Mouse (Mus musculus): Measurements from ENCODE around the gene Sertad3. TPM values are rescaled to one million over a fixed set of nuclear protein-coding genes. Genes with fewer than 3 reads are reported as not detected.

Sertad3 gene
- polyA plus RNA-seq, 1 experiment from 2014 or later: 31.3 TPM

DNA sequence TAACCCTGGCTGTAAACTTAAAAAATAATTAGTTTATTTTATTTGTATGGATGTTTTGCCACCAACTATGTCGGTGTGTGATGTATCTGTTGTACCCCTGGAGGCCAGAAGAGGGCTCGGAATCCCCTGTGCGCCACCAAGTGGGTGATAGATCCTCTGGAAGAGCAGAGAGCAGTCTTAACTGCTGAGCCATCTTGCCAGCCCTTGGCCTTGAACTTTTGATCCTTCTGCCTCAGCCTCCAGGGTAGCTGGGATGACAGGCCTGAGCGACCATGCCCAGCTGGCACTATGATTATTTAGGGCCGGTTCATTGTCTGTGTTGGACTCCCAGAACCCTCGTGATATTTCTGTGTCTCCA is 35.1 kb downstream of the Sertad3 start:
- 22% methylated on average over 6 of the region's 6 CpGs for WGBS
- Histone ChIP-seq H3K4me3 (ENCODE audit: low read depth, low read length) (peak overlapping the region; percentile 58), H3K27me3 (replicated peaks; ENCODE audit: control insufficient read depth, insufficient read depth, low read length) (no peaks in the 10 kb centered on the region), H3K4me1 (ENCODE audit: control insufficient read depth, insufficient read depth, low read length) (peaks cover 15% of the 10 kb centered on the region), H3K9ac (ENCODE audit: low read depth, low read length) (no peak overlapping the region), H3K9me3 (ENCODE audit: control insufficient read depth, low read length) (no peaks in the 10 kb centered on the region), H3K36me3 (ENCODE audit: control insufficient read depth, insufficient read depth, low read length) (no peaks in the 10 kb centered on the region), H3K4me2 (ENCODE audit: low read depth, low read length) (peak overlapping the region; percentile 67), H3K27ac (replicated peaks; ENCODE audit: low read depth, low read length) (peak overlapping the region; percentile 99)
- DNase-seq (ENCODE audit: low spot score): peak; percentile 79
- ATAC-seq (ENCODE audit: low read depth): peak; percentile 49; the same call in 1 of the 2 replicates

DNA sequence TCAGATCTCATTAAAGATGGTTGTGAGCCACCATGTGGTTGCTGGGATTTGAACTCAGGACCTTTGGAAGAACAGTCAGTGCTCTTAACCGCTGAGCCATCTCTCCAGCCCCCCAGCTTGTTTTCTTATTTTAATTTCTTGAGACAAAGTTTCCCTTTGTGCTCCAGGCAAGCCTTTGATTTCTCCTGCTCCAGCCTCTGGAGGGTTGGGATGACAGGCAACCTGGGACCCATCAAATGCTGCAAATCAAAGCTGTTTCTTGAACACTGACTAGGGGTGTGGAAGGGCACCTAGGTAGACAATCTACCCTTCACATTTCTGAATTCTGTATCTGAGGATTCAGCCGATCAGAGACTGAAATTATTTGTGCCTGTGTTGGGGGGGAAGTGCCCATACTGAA is 37.2 kb downstream of the Sertad3 start:
- peaks cover 15% of the 10 kb centered on the region for H3K4me1 ChIP-seq (ENCODE audit: control insufficient read depth, insufficient read depth, low read length)
- H3K27me3 ChIP-seq (replicated peaks; ENCODE audit: control insufficient read depth, insufficient read depth, low read length): no peaks in the 10 kb centered on the region
- ATAC-seq (ENCODE audit: low read depth) (no peak), DNase-seq (ENCODE audit: low spot score) (no peak)
- no peaks in the 10 kb centered on the region for H3K9me3 ChIP-seq (ENCODE audit: control insufficient read depth, low read length)
- H3K36me3 ChIP-seq (ENCODE audit: control insufficient read depth, insufficient read depth, low read length): no peaks in the 10 kb centered on the region; the same call in 1 of the 2 replicates
- no peak overlapping the region for H3K27ac ChIP-seq (replicated peaks; ENCODE audit: low read depth, low read length)
- no peak overlapping the region for H3K9ac ChIP-seq (ENCODE audit: low read depth, low read length)
- no peak overlapping the region for H3K4me2 ChIP-seq (ENCODE audit: low read depth, low read length)
- no peak overlapping the region for H3K4me3 ChIP-seq (ENCODE audit: low read depth, low read length)
- 89% methylated on average over 2 of the region's 2 CpGs for WGBS

DNA sequence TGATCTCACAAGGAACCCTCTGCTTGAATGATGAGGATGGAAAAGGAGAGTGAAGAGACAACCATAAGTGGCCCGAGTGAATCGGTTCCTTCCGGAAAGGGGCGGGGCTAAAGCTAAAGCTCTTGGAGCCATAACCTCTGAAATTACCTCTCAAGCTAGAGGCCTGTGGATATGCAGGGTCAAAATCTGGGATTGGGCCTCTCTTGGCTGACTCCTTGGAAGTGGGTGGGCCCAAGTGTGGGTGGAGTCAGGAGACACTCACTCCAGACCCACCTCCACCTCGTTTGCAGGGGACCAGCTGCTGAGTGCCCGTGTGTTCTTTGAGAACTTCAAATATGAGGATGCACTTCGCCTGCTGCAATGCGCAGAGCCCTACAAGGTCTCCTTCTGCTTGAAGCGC is 41.4 kb downstream of the Sertad3 start:
- Histone ChIP-seq H3K9me3 (ENCODE audit: control insufficient read depth, low read length) (0 out of 2 replicates have a peak, but pooled peaks cover 4% of the 10 kb centered on the region), H3K27me3 (replicated peaks; ENCODE audit: control insufficient read depth, insufficient read depth, low read length) (no peaks in the 10 kb centered on the region), H3K4me3 (ENCODE audit: low read depth, low read length) (no peak overlapping the region), H3K4me1 (ENCODE audit: control insufficient read depth, insufficient read depth, low read length) (no peaks in the 10 kb centered on the region), H3K4me2 (ENCODE audit: low read depth, low read length) (no peak overlapping the region), H3K27ac (replicated peaks; ENCODE audit: low read depth, low read length) (no peak overlapping the region), H3K9ac (ENCODE audit: low read depth, low read length) (no peak overlapping the region), H3K36me3 (ENCODE audit: control insufficient read depth, insufficient read depth, low read length) (peaks cover 6% of the 10 kb centered on the region)
- DNase-seq (ENCODE audit: low spot score) (no peak), ATAC-seq (ENCODE audit: low read depth) (no peak)
- WGBS: 72% methylated on average over 9 of the region's 9 CpGs

DNA sequence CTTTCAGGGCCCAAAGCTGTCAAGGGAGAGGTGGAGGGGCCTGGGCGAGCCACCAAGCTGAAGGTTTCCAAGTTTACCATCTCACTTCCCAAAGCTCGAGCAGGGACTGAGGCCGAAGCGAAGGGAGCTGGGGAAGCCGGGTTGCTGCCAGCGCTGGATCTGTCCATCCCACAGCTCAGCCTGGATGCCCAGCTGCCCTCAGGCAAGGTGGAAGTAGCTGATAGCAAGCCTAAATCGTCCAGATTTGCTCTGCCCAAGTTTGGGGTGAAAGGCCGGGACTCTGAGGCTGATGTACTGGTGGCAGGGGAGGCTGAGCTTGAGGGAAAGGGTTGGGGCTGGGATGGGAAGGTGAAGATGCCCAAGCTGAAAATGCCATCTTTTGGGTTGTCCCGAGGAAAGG is 44.7 kb downstream of the Sertad3 start:
- Histone ChIP-seq H3K27ac (replicated peaks; ENCODE audit: low read depth, low read length) (no peak overlapping the region), H3K27me3 (replicated peaks; ENCODE audit: control insufficient read depth, insufficient read depth, low read length) (no peaks in the 10 kb centered on the region), H3K9ac (ENCODE audit: low read depth, low read length) (no peak overlapping the region), H3K36me3 (ENCODE audit: control insufficient read depth, insufficient read depth, low read length) (peaks cover 6% of the 10 kb centered on the region), H3K4me1 (ENCODE audit: control insufficient read depth, insufficient read depth, low read length) (no peaks in the 10 kb centered on the region), H3K4me3 (ENCODE audit: low read depth, low read length) (no peak overlapping the region), H3K9me3 (ENCODE audit: control insufficient read depth, low read length) (0 out of 2 replicates have a peak, but pooled peaks cover 4% of the 10 kb centered on the region), H3K4me2 (ENCODE audit: low read depth, low read length) (no peak overlapping the region)
- 84% methylated on average over 9 of the region's 9 CpGs for WGBS
- no peak for ATAC-seq (ENCODE audit: low read depth)
- DNase-seq (ENCODE audit: low spot score): no peak

DNA sequence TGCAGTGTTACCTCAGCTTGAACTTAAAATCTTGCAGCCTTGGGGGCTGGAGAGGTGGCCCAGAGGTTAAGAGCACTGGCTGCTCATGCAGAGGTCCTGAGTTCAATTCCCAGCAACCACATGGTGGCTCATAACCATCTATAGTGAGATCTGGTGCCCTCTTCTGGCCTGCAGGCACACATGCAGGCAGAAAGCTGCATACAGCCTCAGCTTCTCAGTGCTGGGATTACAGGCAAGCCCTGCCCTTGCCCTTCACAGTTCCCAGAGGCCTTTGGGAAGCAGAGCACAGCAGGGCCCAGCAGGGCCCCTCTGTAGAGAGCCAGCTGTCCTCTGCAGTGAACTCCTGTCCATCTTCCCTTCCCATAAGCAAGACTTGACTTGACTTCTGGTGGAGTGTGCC is 46.5 kb downstream of the Sertad3 start:
- Histone ChIP-seq H3K27ac (replicated peaks; ENCODE audit: low read depth, low read length) (no peak overlapping the region), H3K4me2 (ENCODE audit: low read depth, low read length) (no peak overlapping the region), H3K9ac (ENCODE audit: low read depth, low read length) (no peak overlapping the region), H3K4me1 (ENCODE audit: control insufficient read depth, insufficient read depth, low read length) (no peaks in the 10 kb centered on the region), H3K36me3 (ENCODE audit: control insufficient read depth, insufficient read depth, low read length) (peaks cover 6% of the 10 kb centered on the region), H3K9me3 (ENCODE audit: control insufficient read depth, low read length) (0 out of 2 replicates have a peak, but pooled peaks cover 4% of the 10 kb centered on the region), H3K4me3 (ENCODE audit: low read depth, low read length) (no peak overlapping the region), H3K27me3 (replicated peaks; ENCODE audit: control insufficient read depth, insufficient read depth, low read length) (no peaks in the 10 kb centered on the region)
- DNase-seq (ENCODE audit: low spot score) (no peak), ATAC-seq (ENCODE audit: low read depth) (no peak)

DNA sequence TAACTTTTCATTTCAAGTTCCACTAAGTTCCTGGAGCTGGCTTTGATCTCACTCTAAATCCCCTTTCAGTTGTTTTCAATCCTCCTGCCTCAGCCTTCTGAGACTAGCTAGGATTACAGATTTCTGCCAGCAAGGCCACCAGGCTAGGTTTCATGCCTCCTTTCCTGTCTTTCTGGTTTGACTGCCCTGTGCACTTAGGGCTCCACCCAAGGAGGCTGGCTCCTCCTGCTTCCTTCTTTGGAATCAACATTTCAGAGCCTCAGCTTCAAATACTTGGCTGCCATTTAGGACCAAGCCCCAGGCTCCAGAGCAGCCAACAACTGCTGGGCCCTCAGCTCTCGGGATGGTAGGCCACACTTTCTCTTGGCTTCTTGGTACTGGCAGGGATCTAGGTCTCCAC is 47.0 kb downstream of the Sertad3 start:
- Histone ChIP-seq H3K36me3 (ENCODE audit: control insufficient read depth, insufficient read depth, low read length) (peaks cover 6% of the 10 kb centered on the region), H3K4me2 (ENCODE audit: low read depth, low read length) (no peak overlapping the region), H3K27me3 (replicated peaks; ENCODE audit: control insufficient read depth, insufficient read depth, low read length) (no peaks in the 10 kb centered on the region), H3K4me3 (ENCODE audit: low read depth, low read length) (no peak overlapping the region), H3K27ac (replicated peaks; ENCODE audit: low read depth, low read length) (no peak overlapping the region), H3K9ac (ENCODE audit: low read depth, low read length) (no peak overlapping the region), H3K9me3 (ENCODE audit: control insufficient read depth, low read length) (0 out of 2 replicates have a peak, but pooled peaks cover 4% of the 10 kb centered on the region), H3K4me1 (ENCODE audit: control insufficient read depth, insufficient read depth, low read length) (no peaks in the 10 kb centered on the region)
- ATAC-seq (ENCODE audit: low read depth) (0 out of 2 replicates have a peak, but pooled peaks have one; percentile 19), DNase-seq (ENCODE audit: low spot score) (peak; percentile 63)
- 50% methylated on average over 1 of the region's 1 CpGs for WGBS

DNA sequence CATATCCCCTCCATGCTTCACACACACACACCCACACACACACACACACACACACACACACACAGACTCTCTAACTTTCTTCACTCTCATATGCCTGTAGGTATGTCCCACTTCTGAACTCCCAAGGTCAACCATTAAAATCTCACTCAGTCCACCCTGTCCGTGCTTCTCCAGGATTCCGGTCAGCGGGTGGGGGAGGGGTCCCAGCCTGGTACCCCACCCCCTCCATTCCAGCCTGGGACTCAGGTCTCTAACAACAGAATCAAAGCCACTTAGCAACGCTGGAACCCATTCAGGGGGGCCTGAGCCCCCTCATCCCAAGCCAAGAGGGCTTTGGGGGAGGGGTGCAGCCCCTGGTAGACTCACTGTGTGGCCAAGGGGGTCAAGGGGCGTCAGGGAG is 49.4 kb downstream of the Sertad3 start, which contains the start of gene Hipk4:
Gene Hipk4 (plus strand): TSS at position 301 of the 400 bp plus-strand sequence.
- 55% methylated on average over 5 of the region's 5 CpGs for WGBS
- H3K4me1 ChIP-seq (ENCODE audit: control insufficient read depth, insufficient read depth, low read length): no peaks in the 10 kb centered on the region
- H3K9ac ChIP-seq (ENCODE audit: low read depth, low read length): no peak within 1 kb of the TSS
- H3K27ac ChIP-seq (replicated peaks; ENCODE audit: low read depth, low read length): no peak within 1 kb of the TSS
- H3K4me3 ChIP-seq (ENCODE audit: low read depth, low read length): no peak within 1 kb of the TSS
- no peak for ATAC-seq (ENCODE audit: low read depth)
- peaks cover 6% of the 10 kb centered on the region; the same call in 1 of the 2 replicates for H3K36me3 ChIP-seq (ENCODE audit: control insufficient read depth, insufficient read depth, low read length)
- 0 out of 2 replicates have a peak, but pooled peaks cover 4% of the 10 kb centered on the region for H3K9me3 ChIP-seq (ENCODE audit: control insufficient read depth, low read length)
- no peak within 1 kb of the TSS for H3K4me2 ChIP-seq (ENCODE audit: low read depth, low read length)
- H3K27me3 ChIP-seq (replicated peaks; ENCODE audit: control insufficient read depth, insufficient read depth, low read length): no peaks in the 10 kb centered on the region
- no peak for DNase-seq (ENCODE audit: low spot score)

DNA sequence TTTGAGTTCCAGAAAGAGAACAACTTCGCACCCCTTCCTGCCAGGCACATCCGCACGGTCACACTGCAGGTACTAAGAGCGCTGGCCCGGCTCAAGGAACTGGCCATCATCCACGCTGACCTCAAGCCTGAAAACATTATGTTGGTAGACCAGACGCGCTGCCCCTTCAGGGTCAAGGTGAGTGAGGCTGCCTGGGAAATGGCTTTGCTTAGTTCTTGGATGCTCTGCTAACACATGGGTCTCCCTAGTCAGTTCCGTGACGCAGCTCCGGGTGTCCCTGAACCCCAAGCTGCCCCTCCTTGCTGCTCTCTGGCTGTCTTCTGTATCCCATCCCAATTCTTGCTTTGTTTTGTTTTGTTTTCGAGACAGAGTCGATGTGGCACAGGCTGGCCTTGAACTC is 50.2 kb downstream of the Sertad3 start:
- Histone ChIP-seq H3K4me2 (ENCODE audit: low read depth, low read length) (no peak overlapping the region), H3K36me3 (ENCODE audit: control insufficient read depth, insufficient read depth, low read length) (peaks cover 8% of the 10 kb centered on the region; the same call in 1 of the 2 replicates), H3K27ac (replicated peaks; ENCODE audit: low read depth, low read length) (no peak overlapping the region), H3K27me3 (replicated peaks; ENCODE audit: control insufficient read depth, insufficient read depth, low read length) (no peaks in the 10 kb centered on the region), H3K9ac (ENCODE audit: low read depth, low read length) (no peak overlapping the region), H3K4me3 (ENCODE audit: low read depth, low read length) (no peak overlapping the region), H3K9me3 (ENCODE audit: control insufficient read depth, low read length) (0 out of 2 replicates have a peak, but pooled peaks cover 4% of the 10 kb centered on the region), H3K4me1 (ENCODE audit: control insufficient read depth, insufficient read depth, low read length) (no peaks in the 10 kb centered on the region)
- 90% methylated on average over 13 of the region's 13 CpGs for WGBS
- DNase-seq (ENCODE audit: low spot score) (no peak), ATAC-seq (ENCODE audit: low read depth) (no peak)

Measured in embryonic facial prominence, embryonic 14.5 days (tissue).